Mouse (Mus musculus) cerebellum, postnatal 25 days (tissue): ENCODE results near the gene Tmem38b.
"Not testable (repeated sequence)": the region's sequence is repeated elsewhere in the genome, so short reads cannot be mapped to it uniquely, and the experiment has no call there.

ENCODE experiments used
- DNase-seq, 2 experiments: peaks; one replicate each; pipeline ENCODE4 v3.0.0; 2021; ENCODE audit warnings: mixed read lengths in 2 of 2

Gene Tmem38b

DNA sequence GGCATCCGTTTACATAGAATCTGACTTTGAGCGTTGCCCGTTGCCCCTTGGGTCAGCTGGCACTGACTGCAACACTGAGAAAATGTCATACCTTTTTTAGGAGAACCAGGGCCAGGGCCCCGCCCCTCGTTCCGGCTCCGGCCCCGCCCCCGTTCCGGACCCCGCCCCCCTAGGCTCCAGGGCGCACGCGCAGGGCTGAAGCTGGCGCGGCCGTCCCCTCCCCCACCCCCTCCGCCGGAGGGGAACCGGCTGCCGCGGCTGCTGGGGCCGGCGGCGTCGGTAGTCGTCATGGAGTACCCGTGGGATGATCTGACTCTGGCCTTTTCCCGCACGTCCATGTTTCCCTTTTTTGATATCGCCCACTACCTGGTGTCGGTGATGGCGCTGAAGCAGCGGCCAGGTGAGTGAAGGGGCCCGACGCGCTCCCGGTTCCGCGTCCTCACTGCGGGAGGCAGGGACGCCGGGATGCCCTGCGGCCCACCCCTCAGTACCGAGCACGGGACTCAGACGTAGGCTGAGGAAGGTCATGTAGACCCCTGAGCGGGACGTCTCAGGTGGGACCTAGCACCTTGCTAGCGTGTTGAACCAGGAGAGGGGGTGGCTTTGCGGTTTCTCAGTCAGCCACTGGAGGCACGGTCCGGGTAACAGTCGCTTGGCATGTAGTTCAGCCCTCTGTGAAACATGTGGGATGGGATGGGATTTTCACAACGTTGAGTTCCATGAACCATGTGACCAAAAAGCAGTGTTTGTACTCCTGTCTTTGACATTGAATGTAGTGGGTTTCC is at the start of gene Tmem38b:
Tmem38b (plus strand) TSS at position 225 of the 785 bp plus-strand sequence.
- DNase-seq, result peak; percentile 84 to 94

- DNase-seq, result no peak
Observed at GRCm38 (mm10) chr4:53781396-53781795, 44.4 kb upstream of the Tmem38b start.

DNA sequence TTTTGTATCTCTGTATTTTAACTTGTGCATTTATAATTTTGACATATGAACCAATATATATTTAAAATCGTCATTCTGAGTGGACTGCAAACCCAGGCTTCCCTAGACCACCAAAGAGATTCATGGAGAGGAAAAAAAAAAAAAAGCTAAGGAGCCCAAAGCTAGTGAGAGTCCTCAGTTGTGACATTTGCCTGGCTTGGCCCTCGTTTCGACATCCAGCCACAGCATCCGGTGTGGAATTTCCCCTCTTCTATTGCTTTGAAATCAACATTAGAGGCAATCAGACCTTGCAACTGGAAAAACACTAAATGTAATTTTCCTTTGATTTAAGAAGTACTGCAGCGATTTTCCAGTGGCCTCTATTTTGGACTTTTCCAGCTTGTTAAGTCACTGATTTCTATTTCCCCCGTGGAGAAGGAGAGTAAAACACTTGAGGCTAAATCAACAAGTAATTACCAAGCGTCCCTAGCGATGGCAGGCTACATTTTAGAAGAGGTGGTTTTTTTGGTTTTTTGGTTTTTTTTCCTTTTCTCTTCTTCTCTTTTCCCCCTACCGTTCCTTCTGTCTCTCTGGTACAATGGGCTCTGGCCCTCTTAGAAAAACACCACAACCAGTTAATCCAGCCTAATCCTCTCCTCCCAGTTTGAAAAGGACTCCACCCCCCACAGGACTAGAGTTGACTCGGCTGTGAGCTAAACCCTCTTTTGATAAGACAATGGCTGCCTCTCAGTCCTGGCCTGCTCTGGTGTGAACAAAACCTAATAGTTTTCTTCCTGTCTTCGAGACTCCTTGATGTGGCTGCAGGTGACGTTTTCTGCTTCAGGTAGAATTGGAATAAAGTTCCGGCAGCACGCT is 43.4 kb upstream of the Tmem38b start:
- DNase-seq, result no peak

DNA sequence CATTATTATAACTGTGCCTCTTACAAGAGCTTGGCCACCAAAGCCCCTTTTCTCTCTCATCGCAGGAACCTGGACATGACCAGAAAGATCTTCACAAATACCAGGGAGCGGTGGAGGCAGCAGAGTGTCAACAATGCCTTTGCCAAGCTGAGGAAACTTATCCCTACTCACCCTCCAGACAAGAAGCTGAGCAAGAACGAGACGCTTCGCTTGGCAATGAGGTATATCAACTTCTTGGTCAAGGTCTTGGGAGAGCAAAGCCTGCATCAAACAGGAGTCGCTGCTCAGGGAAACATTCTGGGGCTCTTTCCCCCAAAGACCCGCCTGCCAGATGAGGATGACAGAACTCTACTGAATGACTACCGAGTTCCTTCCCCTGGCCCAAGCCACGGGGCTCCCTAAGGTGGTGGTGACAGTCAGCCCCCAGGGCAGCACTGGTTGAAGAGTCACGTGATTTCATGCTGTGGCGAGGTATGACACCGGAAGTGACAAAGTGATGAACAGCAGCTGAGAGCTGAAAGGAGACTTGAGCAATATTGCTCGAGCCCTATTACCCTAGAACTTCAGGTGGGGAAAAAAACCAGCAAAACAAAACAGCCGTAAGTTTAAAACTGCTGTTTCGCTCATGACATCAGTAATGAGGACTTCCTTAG is 40.0 kb upstream of the Tmem38b start:
- no peak for DNase-seq

GRCm38 (mm10) chr4:53786851-53787250 is 39.0 kb upstream of the Tmem38b start:
- no peak for DNase-seq

GRCm38 (mm10) chr4:53789346-53789745 is 36.5 kb upstream of the Tmem38b start:
- no peak for DNase-seq

GRCm38 (mm10) chr4:53794257-53794966 is 31.4 kb upstream of the Tmem38b start:
- DNase-seq, result no peak

- DNase-seq, result no peak
Observed at GRCm38 (mm10) chr4:53795086-53795485, 30.8 kb upstream of the Tmem38b start.

DNA sequence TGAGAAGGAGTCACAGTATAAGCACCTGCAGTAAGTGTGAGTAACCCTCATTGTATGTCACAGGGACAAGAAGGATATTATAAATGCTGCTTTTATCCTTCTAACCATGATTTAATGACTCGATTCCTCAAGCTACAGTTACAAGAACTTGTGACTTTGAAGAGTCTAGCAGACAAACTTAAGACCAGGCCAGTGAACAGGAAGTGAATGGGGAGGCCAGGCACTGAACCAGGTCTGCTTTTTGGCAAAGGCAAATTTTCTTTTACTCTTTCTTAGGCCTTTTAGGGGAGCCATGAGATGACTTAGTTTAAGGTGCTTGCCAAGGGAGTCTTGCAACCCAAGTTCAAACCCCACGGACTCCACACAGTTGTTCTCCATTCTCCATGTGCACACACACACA is 30.1 kb upstream of the Tmem38b start:
- no peak for DNase-seq

DNA sequence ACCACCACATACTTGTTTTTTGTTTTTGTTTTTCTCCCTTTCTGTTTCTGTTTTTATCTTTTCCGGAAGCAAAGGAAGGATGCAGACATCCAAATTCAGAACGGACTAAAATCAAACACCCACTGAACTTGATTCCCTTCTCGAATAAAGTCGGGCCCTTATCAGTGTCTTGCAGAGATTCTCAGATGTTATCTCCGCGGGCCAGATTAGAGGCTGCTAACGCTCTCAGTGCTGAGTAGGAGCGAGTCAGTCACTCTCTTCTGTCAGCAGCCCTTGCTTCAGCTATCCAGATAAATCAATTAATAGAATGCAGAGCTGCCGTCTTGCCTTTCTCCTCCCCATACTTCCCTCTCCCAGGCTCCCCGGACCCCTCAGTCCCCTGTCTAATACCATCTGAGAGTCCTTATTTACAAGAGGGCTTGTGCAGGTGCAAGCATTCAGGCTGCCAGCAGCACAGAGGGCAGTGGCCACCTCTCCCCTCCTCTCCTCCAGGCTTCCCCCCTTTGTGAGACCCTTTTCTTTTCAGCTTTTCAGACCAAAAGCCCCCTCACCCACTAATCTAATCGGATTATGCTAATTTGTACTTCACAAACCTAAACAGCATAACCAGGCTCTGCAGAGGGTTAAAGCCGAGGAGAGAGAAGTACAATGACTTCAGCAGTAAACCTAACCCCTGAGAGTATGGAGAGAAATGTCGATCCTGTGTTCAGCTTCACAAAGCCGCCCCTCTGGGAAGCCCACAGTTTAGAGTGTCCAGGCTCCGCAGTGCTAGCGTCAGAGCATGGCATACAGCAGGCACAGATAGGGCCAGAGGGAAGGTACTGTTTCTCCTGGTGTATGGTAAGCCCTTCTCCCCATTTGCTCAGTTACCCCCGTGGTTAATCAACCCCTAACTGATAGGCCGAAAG is 28.7 kb upstream of the Tmem38b start:
- DNase-seq, result no peak

DNA sequence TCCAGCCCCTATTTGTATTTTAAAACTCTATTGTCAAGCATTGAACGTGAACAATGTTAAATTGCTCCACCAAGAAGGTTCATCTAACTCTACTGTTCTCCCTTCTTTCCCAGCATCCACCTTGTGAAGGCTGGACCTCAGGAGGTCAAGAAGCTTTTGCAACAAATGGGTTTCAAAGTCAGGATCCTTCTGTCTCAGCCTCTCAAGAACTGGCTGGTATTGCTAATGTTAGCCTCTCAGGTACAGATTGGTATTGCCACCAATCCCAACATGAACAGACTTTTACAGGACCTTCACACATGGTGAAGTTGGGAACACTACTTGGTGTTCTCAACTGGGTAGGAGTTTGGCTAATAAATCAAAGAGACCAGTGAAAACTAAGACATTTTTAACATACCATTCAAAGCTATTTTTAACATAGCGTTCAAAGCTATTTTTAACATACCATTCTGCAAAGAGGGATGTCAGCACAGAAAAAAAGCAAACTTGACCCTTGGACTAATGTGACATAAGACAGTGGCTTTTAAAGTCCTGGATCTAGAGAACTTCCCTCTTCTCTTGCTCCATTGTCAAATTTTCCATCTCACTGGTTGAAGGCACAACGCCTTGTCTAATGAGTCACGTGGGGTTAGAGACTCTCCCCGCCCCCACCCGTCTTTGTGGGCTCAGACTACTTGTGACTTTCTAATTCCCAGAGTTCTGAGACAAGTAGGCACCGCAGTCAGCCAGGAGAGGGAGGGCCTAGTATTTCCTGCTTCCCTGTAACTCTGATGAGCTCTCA is 26.8 kb upstream of the Tmem38b start:
- no peak for DNase-seq

- no peak for DNase-seq
Observed at GRCm38 (mm10) chr4:53799753-53800152, 26.1 kb upstream of the Tmem38b start.

- DNase-seq, result not testable (repeated sequence)
Observed at GRCm38 (mm10) chr4:53803674-53804073, 22.2 kb upstream of the Tmem38b start.

DNA sequence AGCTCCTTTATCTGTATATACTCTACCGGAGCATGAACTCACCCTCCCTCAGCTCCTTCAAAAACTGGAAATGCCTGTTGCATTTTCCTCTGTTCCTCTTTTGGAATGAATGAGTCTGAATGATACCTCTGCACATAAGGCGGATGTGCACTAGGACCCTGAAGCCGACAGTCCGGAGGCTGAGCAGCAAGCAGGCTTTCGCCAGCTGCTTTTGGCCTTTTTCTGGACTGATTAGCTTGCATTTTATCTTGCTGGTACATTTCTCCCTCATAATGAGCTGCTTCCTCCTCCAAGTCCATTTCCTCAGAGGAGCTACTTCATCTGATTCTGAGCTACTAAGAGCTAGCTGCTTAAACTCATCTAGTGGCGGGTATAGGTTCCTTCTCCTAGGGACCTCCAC is 19.4 kb upstream of the Tmem38b start:
- DNase-seq, result not testable (repeated sequence)

- no peak for DNase-seq
Observed at GRCm38 (mm10) chr4:53818320-53818719, 7.5 kb upstream of the Tmem38b start.

DNA sequence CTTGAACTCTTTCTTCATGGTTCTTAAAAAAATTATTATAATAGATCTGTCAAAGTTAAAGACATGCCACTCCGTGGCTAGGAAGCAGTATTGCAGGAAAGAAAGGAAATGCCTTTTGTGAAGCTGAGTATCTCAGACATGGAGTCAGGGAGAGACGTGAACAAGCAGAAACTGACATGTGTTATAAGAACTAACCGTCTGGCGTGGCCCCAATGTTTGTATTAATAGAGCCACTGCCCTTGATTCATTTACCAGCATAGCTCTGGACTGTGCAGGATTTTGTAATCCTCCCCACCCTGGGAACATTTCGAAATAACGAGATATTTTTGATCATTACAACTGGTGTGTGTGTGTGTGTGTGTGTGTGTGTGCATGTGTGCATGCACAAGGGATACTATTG is 2.1 kb upstream of the Tmem38b start:
- no peak for DNase-seq

GRCm38 (mm10) chr4:53824831-53825230 is 1.0 kb upstream of the Tmem38b start:
- DNase-seq, result no peak

GRCm38 (mm10) chr4:53826641-53827248 is 900 bp downstream of the Tmem38b start:
- no peak for DNase-seq

DNA sequence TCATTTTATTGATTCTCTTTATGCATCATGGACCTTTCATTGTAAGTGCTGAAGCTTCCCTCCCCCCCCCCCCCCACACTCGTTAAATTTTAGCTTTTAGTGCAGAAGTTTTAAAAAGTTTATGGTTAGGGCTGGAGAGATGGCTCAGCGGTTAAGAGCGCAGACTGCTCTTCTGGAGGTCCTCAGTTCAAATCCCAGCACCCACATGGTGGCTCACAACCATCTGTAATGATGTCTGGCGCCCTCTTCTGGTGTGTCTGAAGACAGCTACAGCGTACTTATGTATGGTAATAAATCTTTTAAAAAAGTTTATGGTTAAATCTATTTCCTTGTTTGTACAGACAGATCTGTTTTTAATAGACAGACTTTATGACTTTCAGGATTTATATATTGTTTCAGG is 2.0 kb downstream of the Tmem38b start:
- DNase-seq, result no peak

DNA sequence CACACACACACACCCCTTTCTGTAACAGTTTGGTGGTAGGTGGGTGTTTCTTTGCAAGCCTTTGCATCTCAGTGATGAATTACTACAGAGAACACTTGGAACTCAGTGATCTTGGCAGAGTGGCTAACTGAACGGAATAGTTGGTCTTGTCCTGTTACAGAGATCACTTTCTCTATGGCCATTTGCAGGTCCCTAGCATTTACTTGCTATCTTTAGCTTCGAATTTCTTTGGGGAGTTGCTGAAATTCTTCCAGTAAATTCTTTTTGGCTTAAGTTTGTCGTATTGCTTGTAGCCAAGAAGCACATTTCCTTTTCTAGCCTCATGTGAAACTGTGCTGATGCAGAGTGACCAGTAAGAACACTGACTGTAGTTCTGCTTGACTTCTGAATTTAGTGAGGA is 3.1 kb downstream of the Tmem38b start:
- no peak for DNase-seq
